Mouse (Mus musculus): Measurements from ENCODE around the gene Utp15. TPM values are rescaled to one million over a fixed set of nuclear protein-coding genes. Genes with fewer than 3 reads are reported as not detected.

Gene Utp15
- total and polyA plus RNA-seq, 3 experiments, result 40.3 to 60.8 TPM; not detected in 1

DNA sequence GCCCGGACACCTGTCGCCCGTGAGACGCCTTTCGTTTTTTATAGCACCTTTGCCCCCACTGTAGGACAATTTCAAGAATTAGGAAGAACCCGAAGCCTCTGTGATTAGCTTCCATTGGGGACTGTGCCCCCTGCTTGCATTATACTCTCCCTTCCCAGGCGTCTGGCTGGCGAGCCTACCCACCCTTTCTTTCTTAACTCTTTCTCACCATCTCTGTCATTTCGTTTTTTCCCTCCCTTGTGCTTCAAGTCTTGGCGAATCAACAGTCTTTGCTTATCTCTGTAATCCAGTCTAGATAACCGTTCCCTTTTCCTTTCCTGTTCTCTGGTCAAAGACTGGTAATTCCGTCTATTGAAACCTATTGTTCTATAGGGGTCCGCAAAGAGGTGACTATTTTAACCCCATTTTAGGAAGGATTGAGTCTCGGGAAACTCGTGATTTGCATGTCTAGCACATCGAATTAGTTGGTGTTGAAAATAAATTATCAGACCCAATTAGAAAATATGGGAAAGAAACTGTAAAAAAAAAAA lies 682 bp upstream of the Utp15 start (continued):
- TF ChIP-seq MAFK (IDR thresholded peaks at IDR 0.05; ENCODE audit: borderline replicate concordance, low read depth, low read length) (no peak), MAZ (IDR thresholded peaks at IDR 0.05; ENCODE audit: low read depth, low read length) (no peak; the same call in none of the 2 replicates)

DNA sequence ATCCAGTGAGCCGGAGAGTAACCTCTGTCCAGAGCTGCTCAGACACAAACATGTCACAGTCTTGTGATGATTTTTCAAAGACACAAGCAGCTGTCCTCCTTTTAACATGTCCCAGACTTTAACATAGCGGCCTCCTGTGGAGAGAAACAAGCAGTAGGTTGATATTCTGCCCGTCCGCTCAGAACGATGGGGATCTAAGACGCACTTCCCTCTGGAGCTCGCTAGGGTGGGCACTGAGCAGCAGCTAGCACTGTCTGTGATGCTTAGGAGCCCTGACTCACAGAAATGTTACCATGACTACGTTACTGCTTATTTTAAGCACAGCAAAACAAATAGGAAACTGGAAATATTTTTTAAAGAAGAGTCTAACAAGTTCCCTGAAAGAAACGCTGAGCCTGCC lies 7.9 kb downstream of the Utp15 start:
- DNase-seq (ENCODE audit: low read depth, low spot score), result no peak
- no peak overlapping the region for H3K9ac ChIP-seq (ENCODE audit: control insufficient read depth, low read depth, low read length, poor library complexity, severe bottlenecking)
- peaks cover 0 to 46% of the 10 kb centered on the region in 2 experiments; a peak in 2 of 4 replicates for H3K36me3 ChIP-seq (ENCODE audit: control insufficient read depth in 1 of 2, insufficient read depth in 2 of 2, low read length in 2 of 2)
- H3K27me3 ChIP-seq (ENCODE audit: control insufficient read depth in 1 of 2, insufficient read depth in 2 of 2, low read length in 2 of 2), result no peaks in the 10 kb centered on the region
- H3K9me3 ChIP-seq (replicated peaks; ENCODE audit: insufficient read depth, low read length), result no peaks in the 10 kb centered on the region
- no peak overlapping the region for H3K4me3 ChIP-seq (ENCODE audit: control insufficient read depth in 1 of 2, insufficient read depth in 1 of 2, low read depth in 2 of 2, low read length in 2 of 2)
- peaks cover 3% of the 10 kb centered on the region for H3K79me2 ChIP-seq (ENCODE audit: control insufficient read depth, insufficient read depth, low read length, poor library complexity)
- TF ChIP-seq UBTF (IDR thresholded peaks at IDR 0.05; ENCODE audit: borderline replicate concordance, insufficient read depth, low read depth, low read length), result no peak
- TF ChIP-seq POLR2AphosphoS2 (IDR thresholded peaks at IDR 0.05; ENCODE audit: low read length), result no peak
- no peak for TF ChIP-seq ZKSCAN1 (IDR thresholded peaks at IDR 0.05; ENCODE audit: low read depth, low read length)
- TF ChIP-seq MXI1 (IDR thresholded peaks at IDR 0.05; ENCODE audit: low read depth, low read length), result no peak
- no peak for TF ChIP-seq ZC3H11A (IDR thresholded peaks at IDR 0.05; ENCODE audit: low read depth, low read length)
- no peak overlapping the region for H3K27ac ChIP-seq (ENCODE audit: control insufficient read depth, low read depth, low read length)
- no peaks in the 10 kb centered on the region for H3K4me1 ChIP-seq (ENCODE audit: control insufficient read depth in 1 of 2, insufficient read depth in 2 of 2, low read length in 2 of 2)

DNA sequence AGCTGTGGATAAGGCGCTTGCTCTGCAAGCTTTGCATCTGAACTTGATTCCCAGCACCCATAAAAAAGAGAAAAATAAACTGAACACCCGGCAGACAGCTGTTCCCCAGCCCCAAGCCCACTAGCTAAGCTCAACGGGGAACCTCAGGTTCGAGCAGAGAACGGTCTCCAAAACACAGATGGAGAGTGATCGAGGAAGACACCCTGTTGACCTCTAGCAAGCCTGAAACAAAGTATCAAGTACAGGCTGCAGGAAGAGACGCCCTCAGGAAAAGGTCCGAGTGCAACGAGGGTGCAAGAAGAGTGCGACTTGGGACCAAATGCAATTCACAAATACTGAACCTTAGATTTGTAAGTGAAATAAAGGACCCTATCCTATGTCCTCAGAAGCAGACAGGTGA lies 13.2 kb downstream of the Utp15 start:
- TF ChIP-seq MXI1 (IDR thresholded peaks at IDR 0.05; ENCODE audit: low read depth, low read length) (no peak), MYB (IDR thresholded peaks at IDR 0.05; ENCODE audit: low read depth, low read length) (no peak), ZNF384 (IDR thresholded peaks at IDR 0.05; ENCODE audit: low read depth, low read length) (no peak), JUND (IDR thresholded peaks at IDR 0.05; ENCODE audit: low read depth, low read length) (no peak), TCF12 (IDR thresholded peaks at IDR 0.05; ENCODE audit: low read depth, low read length) (no peak), CTCF (IDR thresholded peaks at IDR 0.05 in 2 of 3, conservative IDR thresholded peaks at IDR 0.05 in 1 of 3; ENCODE audit: control insufficient read depth in 1 of 3, insufficient read depth in 1 of 3, low read depth in 2 of 3, low read length in 3 of 3, poor library complexity in 1 of 3, severe bottlenecking in 1 of 3) (no peak), POLR2A (IDR thresholded peaks at IDR 0.05; ENCODE audit: control insufficient read depth in 1 of 2, insufficient read depth in 1 of 2, low read depth in 1 of 2, low read length in 2 of 2, poor library complexity in 1 of 2) (no peak), ZMIZ1 (IDR thresholded peaks at IDR 0.05; ENCODE audit: low read depth, low read length) (no peak), MEF2A (IDR thresholded peaks at IDR 0.05; ENCODE audit: extremely low read depth, insufficient replicate concordance, low read depth, low read length, poor library complexity, severe bottlenecking) (no peak), POLR2AphosphoS5 (IDR thresholded peaks at IDR 0.05; ENCODE audit: borderline replicate concordance, low read depth, low read length) (no peak), POLR2AphosphoS2 (IDR thresholded peaks at IDR 0.05; ENCODE audit: low read length) (no peak), MAFK (IDR thresholded peaks at IDR 0.05; ENCODE audit: borderline replicate concordance, low read depth, low read length) (no peak), KAT2A (conservative IDR thresholded peaks at IDR 0.05; ENCODE audit: low read depth, low read length) (no peak), TBP (IDR thresholded peaks at IDR 0.05; ENCODE audit: low read depth, low read length) (no peak), NRF1 (IDR thresholded peaks at IDR 0.05; ENCODE audit: insufficient read depth, low read depth, low read length, poor library complexity, severe bottlenecking) (no peak), HCFC1 (IDR thresholded peaks at IDR 0.05; ENCODE audit: low read depth, low read length) (no peak), TAL1 (IDR thresholded peaks at IDR 0.05; ENCODE audit: low read length) (no peak), MAZ (IDR thresholded peaks at IDR 0.05; ENCODE audit: low read depth, low read length) (no peak)
- Histone ChIP-seq H3K27me3 (ENCODE audit: control insufficient read depth in 1 of 2, insufficient read depth in 2 of 2, low read length in 2 of 2) (no peaks in the 10 kb centered on the region), H3K79me2 (ENCODE audit: control insufficient read depth, insufficient read depth, low read length, poor library complexity) (no peaks in the 10 kb centered on the region), H3K36me3 (ENCODE audit: control insufficient read depth in 1 of 2, insufficient read depth in 2 of 2, low read length in 2 of 2) (peaks cover 0 to 25% of the 10 kb centered on the region in 2 experiments; a peak in 3 of 4 replicates), H3K4me3 (ENCODE audit: control insufficient read depth in 1 of 2, insufficient read depth in 1 of 2, low read depth in 2 of 2, low read length in 2 of 2) (no peak overlapping the region), H3K4me1 (ENCODE audit: control insufficient read depth in 1 of 2, insufficient read depth in 2 of 2, low read length in 2 of 2) (no peaks in the 10 kb centered on the region), H3K27ac (ENCODE audit: control insufficient read depth, low read depth, low read length) (no peak overlapping the region), H3K9me3 (replicated peaks; ENCODE audit: insufficient read depth, low read length) (no peaks in the 10 kb centered on the region), H3K9ac (ENCODE audit: control insufficient read depth, low read depth, low read length, poor library complexity, severe bottlenecking) (no peak overlapping the region)
- no peak for DNase-seq (ENCODE audit: low read depth, low spot score)

All from MEL (cell line).